Mouse (Mus musculus) common myeloid progenitor, adult 5-6 weeks (primary cell): ENCODE measurements around the gene Lpin1. TPM values are rescaled to one million over a fixed set of nuclear protein-coding genes. Genes with fewer than 3 reads are reported as not detected.
A peak's percentile ranks its signal among the peaks of the same experiment; 100 is the strongest.

Experiments used
- ATAC-seq: replicated peaks from 2 replicates; pipeline ENCODE4 v1.8.0; 2016; ENCODE audit warnings: low read depth, mild to moderate bottlenecking, moderate TSS enrichment, inconsistent platforms; ENCODE audit not compliant: poor library complexity, severe bottlenecking
- total RNA-seq: library from RNA; stranded (forward); fragments of 200-1000, 187-1606 nt; gene quantifications from 2 replicates; pipeline ENCODE4 v1.2.3, GENCODE M21; 2017

Gene Lpin1
- total RNA-seq, 1 experiment from 2014 or later, result 15.3 TPM

- no peak for ATAC-seq
Observed at GRCm38 (mm10) chr12:16620230-16620629, 9.5 kb upstream of the Lpin1 start.

- ATAC-seq, result no peak
Observed at GRCm38 (mm10) chr12:16619453-16619852, 8.7 kb upstream of the Lpin1 start.

- ATAC-seq, result no peak
Observed at GRCm38 (mm10) chr12:16618512-16619274, 7.9 kb upstream of the Lpin1 start.

- no peak for ATAC-seq
Observed at GRCm38 (mm10) chr12:16615738-16616137, 5.0 kb upstream of the Lpin1 start.

- no peak for ATAC-seq
Observed at GRCm38 (mm10) chr12:16614556-16614955, 3.8 kb upstream of the Lpin1 start.

- no peak for ATAC-seq
Observed at GRCm38 (mm10) chr12:16605624-16606023, 5.1 kb downstream of the Lpin1 start.

- no peak for ATAC-seq
Observed at GRCm38 (mm10) chr12:16602271-16602670, 8.5 kb downstream of the Lpin1 start.

- no peak for ATAC-seq
Observed at GRCm38 (mm10) chr12:16600374-16600773, 10.4 kb downstream of the Lpin1 start.

GRCm38 (mm10) chr12:16599359-16599758 lies 11.4 kb downstream of the Lpin1 start:
- no peak for ATAC-seq

- no peak for ATAC-seq
Observed at GRCm38 (mm10) chr12:16593761-16594160, 17.0 kb downstream of the Lpin1 start.

GRCm38 (mm10) chr12:16593014-16593413 lies 17.8 kb downstream of the Lpin1 start:
- no peak for ATAC-seq

- ATAC-seq, result no peak
Observed at GRCm38 (mm10) chr12:16592451-16592850, 18.3 kb downstream of the Lpin1 start.

- ATAC-seq, result peak; percentile 77
Observed at GRCm38 (mm10) chr12:16591453-16592200, 19.1 kb downstream of the Lpin1 start.

GRCm38 (mm10) chr12:16589966-16590365 lies 20.8 kb downstream of the Lpin1 start:
- no peak for ATAC-seq

- peak; percentile 80 for ATAC-seq
Observed at GRCm38 (mm10) chr12:16589204-16589949, 21.4 kb downstream of the Lpin1 start.

GRCm38 (mm10) chr12:16588396-16589042 lies 22.2 kb downstream of the Lpin1 start:
- ATAC-seq, result no peak

- ATAC-seq, result no peak
Observed at GRCm38 (mm10) chr12:16587767-16588166, 23.0 kb downstream of the Lpin1 start.

GRCm38 (mm10) chr12:16587111-16587510 lies 23.7 kb downstream of the Lpin1 start:
- no peak for ATAC-seq

GRCm38 (mm10) chr12:16584964-16585363 lies 25.8 kb downstream of the Lpin1 start:
- ATAC-seq, result no peak

- ATAC-seq, result peak; percentile 76
Observed at GRCm38 (mm10) chr12:16584035-16584682, 26.6 kb downstream of the Lpin1 start.
